ENCODE assay signal across 18 mouse cellular contexts in genomic region chr3:105087344-105087743, GRCm38 (mm10). TPM values are rescaled to one million over a fixed set of nuclear protein-coding genes. Genes with fewer than 3 reads are reported as not detected.
DNase-seq lines count a peak whose midpoint lies in the region; ATAC-seq and TF ChIP-seq lines count a peak whose summit lies in the region.
"Had no signal": no experiment of that assay in that cellular context is flagged by ENCODE, and none has a peak within 500 bp of the region (broad histone marks: within the 10 kb centered on the region; RNA-seq: fewer than 3 reads in every experiment).

No protein-coding gene starts in this region.

- H3K4me1 ChIP-seq in lung, postnatal 0 days (ENCODE audit: insufficient read depth, low read depth, low read length), result no peaks in the 10 kb centered on the region
- H3K4me1 ChIP-seq in kidney, embryonic 15.5 days, result peaks cover 10% of the 10 kb centered on the region
- H3K4me1 ChIP-seq: hindbrain, embryonic 15.5 days had no signal

- H3K27ac ChIP-seq in lung, postnatal 0 days (ENCODE audit: low read length), result no peak overlapping the region
- peak overlapping the region; percentile 2; the same call in 1 of the 2 replicates for H3K27ac ChIP-seq in kidney, embryonic 15.5 days
- H3K27ac ChIP-seq: hindbrain, embryonic 15.5 days; left cerebral cortex, adult 2 months; liver, embryonic 14.5 days had no signal

- H3K4me3 ChIP-seq in lung, postnatal 0 days (ENCODE audit: low read depth, low read length), result no peak overlapping the region
- no peak overlapping the region for H3K4me3 ChIP-seq in kidney, embryonic 15.5 days (replicated peaks)
- H3K4me3 ChIP-seq: hindbrain, embryonic 15.5 days; left cerebral cortex, adult 2 months; myocyte had no signal

- no peak overlapping the region for H3K9ac ChIP-seq in lung, postnatal 0 days (replicated peaks; ENCODE audit: low read depth)
- H3K9ac ChIP-seq in kidney, embryonic 15.5 days, result no peak overlapping the region
- H3K9ac ChIP-seq: hindbrain, embryonic 15.5 days; liver, embryonic 14.5 days had no signal

- no peaks in the 10 kb centered on the region for H3K9me3 ChIP-seq in lung, postnatal 0 days (ENCODE audit: low read length)
- H3K9me3 ChIP-seq in kidney, embryonic 15.5 days (replicated peaks), result no peaks in the 10 kb centered on the region
- H3K9me3 ChIP-seq: G1E; hindbrain, embryonic 15.5 days had no signal

- H3K4me2 ChIP-seq in lung, postnatal 0 days (replicated peaks; ENCODE audit: low read depth, low read length), result no peak overlapping the region
- H3K4me2 ChIP-seq in kidney, embryonic 15.5 days, result no peak overlapping the region
- H3K4me2 ChIP-seq: hindbrain, embryonic 15.5 days had no signal

- no peaks in the 10 kb centered on the region for H3K27me3 ChIP-seq in lung, postnatal 0 days (replicated peaks; ENCODE audit: insufficient read depth, low read length)
- no peaks in the 10 kb centered on the region for H3K27me3 ChIP-seq in kidney, embryonic 15.5 days
- H3K27me3 ChIP-seq: hindbrain, embryonic 15.5 days had no signal

- 19% methylated on average over 3 of the region's 3 CpGs for WGBS in lung, postnatal 0 days
- 33% methylated on average over 3 of the region's 3 CpGs for WGBS in kidney, embryonic 15.5 days

- DNase-seq in adrenal gland, adult (ENCODE audit: inconsistent age in 2 of 2, low spot score in 1 of 2), result peak; percentile 17 to 40
- no peak for DNase-seq in adrenal gland, postnatal 25 days
- DNase-seq in lung, postnatal 0 days (ENCODE audit: low spot score), result peak; percentile 12
- DNase-seq in lung, postnatal 14 days, result no peak
- peak; percentile 8 for DNase-seq in skeletal muscle tissue, adult 2 months (ENCODE audit: low read depth, low spot score)
- no peak for DNase-seq in left cerebral cortex, postnatal 36 days (ENCODE audit: low spot score in 2 of 2)
- DNase-seq in frontal cortex, postnatal 25 days (ENCODE audit: low spot score in 2 of 2), result no peak
- DNase-seq: cerebellum, postnatal 25 days had no signal

- ATAC-seq in lung, postnatal 0 days, result peak; percentile 46
- no peak for ATAC-seq in kidney, embryonic 15.5 days (replicated peaks; ENCODE audit: low FRiP score)
- ATAC-seq: forebrain, embryonic 16.5 days had no signal

- intact Hi-C loops in left cerebral cortex, postnatal 36 days (cut with DNase I), result no loop called here

- no peak for TF ChIP-seq CTCF in lung, postnatal 0 days (IDR thresholded peaks at IDR 0.05)

- H3K36me3 ChIP-seq in lung, postnatal 0 days (ENCODE audit: insufficient read depth, low read length), result no peaks in the 10 kb centered on the region
- no peaks in the 10 kb centered on the region for H3K36me3 ChIP-seq in kidney, embryonic 15.5 days
- H3K36me3 ChIP-seq: G1E; hindbrain, embryonic 15.5 days had no signal

- no peak for TF ChIP-seq EP300 in lung, postnatal 0 days (IDR thresholded peaks at IDR 0.05)

RNA-seq across cellular contexts. Expression of gene 4930564D02Rik, which starts 20.7 kb away (rescaled TPM):
- not detected in 2 replicates for total RNA-seq in adrenal gland, postnatal 25 days (2021)
- polyA plus RNA-seq in lung, postnatal 0 days (2015; fragmentation: Nextera tagmentation; extraction: Ambion mirVana), result not detected in 2 replicates
- not detected in 2 replicates for polyA plus RNA-seq in kidney, embryonic 15.5 days (2015; fragmentation: Nextera tagmentation; extraction: Ambion mirVana)
- total RNA-seq in left cerebral cortex, postnatal 36 days (2021), result not detected
- total RNA-seq: G1E; granulocyte monocyte progenitor cell, adult 5-6 weeks; left cerebral cortex, adult 2 months; megakaryocyte-erythroid progenitor cell, adult 5-6 weeks had no signal
- polyA plus RNA-seq: forebrain, embryonic 16.5 days; G1E; hindbrain, embryonic 15.5 days; liver, embryonic 14.5 days; myocyte; small intestine, adult 2 months had no signal

RNA-seq across cellular contexts. Expression of gene Cttnbp2nl, which starts 34.4 kb away (rescaled TPM):
- total RNA-seq in adrenal gland, postnatal 25 days (2021), result 14.1 and 19.3 TPM in 2 replicates
- polyA plus RNA-seq in lung, postnatal 0 days (2015; fragmentation: Nextera tagmentation; extraction: Ambion mirVana), result 70.4 and 82.1 TPM in 2 replicates
- polyA plus RNA-seq in kidney, embryonic 15.5 days (2015; fragmentation: Nextera tagmentation; extraction: Ambion mirVana), result 26.4 and 29.4 TPM in 2 replicates
- 10 to 100 TPM; 24.3 to 25.4 TPM for total RNA-seq in left cerebral cortex, postnatal 36 days (2021)
- total RNA-seq: megakaryocyte-erythroid progenitor cell, adult 5-6 weeks had no signal

Comparison
In these comparisons a context has a peak if more than half of its experiments do, and no peak if none do; other contexts are left out.
1. DNase-seq: peak in adrenal gland, adult (2 of 2), lung, postnatal 0 days (single experiment) and skeletal muscle tissue, adult 2 months (single experiment); none in adrenal gland, postnatal 25 days (single experiment), lung, postnatal 14 days (single experiment), left cerebral cortex, postnatal 36 days (0 of 2) and frontal cortex, postnatal 25 days (0 of 2).